Mouse (Mus musculus) mouse embryonic stem cell (cell line): Measurements from ENCODE around the gene Clasrp.

Source experiments
- in situ Hi-C, 2 experiments: fragments of 300-500 bp; cut with MboI; formaldehyde crosslinking; loops; 1 replicate in 1 of 2; 3 replicates in 1 of 2; pipeline ENCODE4 v1.14.3; 2019 to 2020; ENCODE audit warnings: low sequenced_read_pairs in 2 of 2, low pct_unique_long_range_greater_than_20kb in 1 of 2, mixed read lengths in 1 of 2; ENCODE audit not compliant: unreplicated experiment in 1 of 2

Clasrp gene

GRCm38 (mm10) chr7:19603849-19604605, at the start of gene Clasrp:
Gene Clasrp, minus strand, starts transcription at chr7:19604486.
- in situ Hi-C loops: no loop called here

GRCm38 (mm10) chr7:19652614-19653013, 48.3 kb upstream of the Clasrp start:
- in situ Hi-C loops: no loop called here

- in situ Hi-C loops: no loop called here
Observed at GRCm38 (mm10) chr7:19651063-19651786, 46.9 kb upstream of the Clasrp start.

- in situ Hi-C loops: no loop called here
Observed at GRCm38 (mm10) chr7:19641223-19641622, 36.9 kb upstream of the Clasrp start.

GRCm38 (mm10) chr7:19635074-19635827, 31.0 kb upstream of the Clasrp start:
- in situ Hi-C loops: no loop called here

GRCm38 (mm10) chr7:19634591-19634990, 30.3 kb upstream of the Clasrp start:
- in situ Hi-C loops: no loop called here

- in situ Hi-C loops: no loop called here
Observed at GRCm38 (mm10) chr7:19633855-19634254, 29.6 kb upstream of the Clasrp start.

GRCm38 (mm10) chr7:19633197-19633596, 28.9 kb upstream of the Clasrp start:
- in situ Hi-C loops: no loop called here

GRCm38 (mm10) chr7:19632720-19633119, 28.4 kb upstream of the Clasrp start:
- in situ Hi-C loops: no loop called here

GRCm38 (mm10) chr7:19632275-19632674, 28.0 kb upstream of the Clasrp start:
- in situ Hi-C loops: no loop called here

- in situ Hi-C loops: no loop called here
Observed at GRCm38 (mm10) chr7:19629361-19629734, 25.1 kb upstream of the Clasrp start, which contains the start of gene Relb. Gene Relb, minus strand, starts transcription at chr7:19629438.

- in situ Hi-C loops: no loop called here
Observed at GRCm38 (mm10) chr7:19628536-19629360, 24.5 kb upstream of the Clasrp start.

- in situ Hi-C loops: no loop called here
Observed at GRCm38 (mm10) chr7:19628192-19628535, 23.9 kb upstream of the Clasrp start.

- in situ Hi-C loops: no loop called here
Observed at GRCm38 (mm10) chr7:19627721-19628120, 23.4 kb upstream of the Clasrp start.

GRCm38 (mm10) chr7:19623433-19623832, 19.1 kb upstream of the Clasrp start:
- in situ Hi-C loops: no loop called here

- in situ Hi-C loops: no loop called here
Observed at GRCm38 (mm10) chr7:19622241-19622640, 18.0 kb upstream of the Clasrp start.

- in situ Hi-C loops: no loop called here
Observed at GRCm38 (mm10) chr7:19620811-19621210, 16.5 kb upstream of the Clasrp start.

- in situ Hi-C loops: no loop called here
Observed at GRCm38 (mm10) chr7:19619004-19619801, 14.9 kb upstream of the Clasrp start.
